Mouse (Mus musculus) ES-E14 (cell line): Measurements from ENCODE around the gene Suco.

Experiments
- CHD2 ChIP-seq: IDR thresholded peaks from 2 replicates; pipeline ENCODE4 v1.6.1; 2014; ENCODE audit warnings: mild to moderate bottlenecking, low read depth, low read length, inconsistent platforms
- MAFK ChIP-seq: IDR thresholded peaks from 2 replicates; pipeline ENCODE4 v1.6.1; 2014; ENCODE audit warnings: mild to moderate bottlenecking, low read depth, low read length, inconsistent platforms; ENCODE audit not compliant: insufficient read depth
- ZNF384 ChIP-seq: IDR thresholded peaks from 2 replicates; pipeline ENCODE4 v1.6.1; 2012; ENCODE audit warnings: low read depth, low read length, inconsistent platforms

GRCm38 (mm10) chr1:161788339-161788738 is 88.1 kb downstream of the Suco start, which contains the start of gene Fasl:
- TF ChIP-seq MAFK, result no peak
- no peak for TF ChIP-seq ZNF384
- TF ChIP-seq CHD2, result no peak
